24 mouse cellular contexts compared by ENCODE assay signal in genomic region chr10:62520911-62521310, GRCm38 (mm10). TPM values are rescaled to one million over a fixed set of nuclear protein-coding genes. Genes with fewer than 3 reads are reported as not detected.
DNase-seq lines count a peak whose midpoint lies in the region; ATAC-seq and TF ChIP-seq lines count a peak whose summit lies in the region.
"Had no signal": no experiment of that assay in that cellular context is flagged by ENCODE, and none has a peak within 500 bp of the region (broad histone marks: within the 10 kb centered on the region; RNA-seq: fewer than 3 reads in every experiment).

No protein-coding gene starts in this region.

- H3K9ac ChIP-seq in MEL (ENCODE audit: control insufficient read depth, low read depth, low read length, poor library complexity, severe bottlenecking): no peak overlapping the region
- H3K9ac ChIP-seq in liver, embryonic 15.5 days: no peak overlapping the region
- H3K9ac ChIP-seq: lung, embryonic 14.5 days; midbrain, embryonic 13.5 days; neural tube, embryonic 13.5 days had no signal

- H3K4me2 ChIP-seq in liver, embryonic 15.5 days: peak overlapping the region; percentile 35
- H3K4me2 ChIP-seq: lung, embryonic 14.5 days; midbrain, embryonic 13.5 days; neural tube, embryonic 13.5 days had no signal

- peak; percentile 62 for DNase-seq in MEL (ENCODE audit: low read depth, low spot score)
- peak; percentile 36 for DNase-seq in liver
- DNase-seq in retina, embryonic 14.5 days (ENCODE audit: low spot score): peak; percentile 23
- no peak for DNase-seq in kidney, postnatal 4 days
- DNase-seq in right cerebral cortex, postnatal 4 days: no peak
- DNase-seq in spleen, postnatal 4 days (ENCODE audit: low spot score in 2 of 2): no peak
- DNase-seq: adrenal gland, adult 8-10 months; cerebellum, adult 11 months; cerebellum, adult 9-10 months; cerebellum, postnatal 36 days; heart, postnatal 14 days; kidney, adult 18-20 months; kidney, postnatal 36 days; layer of hippocampus, postnatal 36 days; left cerebral cortex, postnatal 4 days; lung, embryonic 14.5 days; right cerebral cortex, postnatal 14 days had no signal

- peak overlapping the region; percentile 25 for H3K27ac ChIP-seq in MEL (ENCODE audit: control insufficient read depth, low read depth, low read length)
- peak overlapping the region; percentile 68 for H3K27ac ChIP-seq in liver, embryonic 15.5 days (replicated peaks)
- H3K27ac ChIP-seq: midbrain, embryonic 13.5 days; neural tube, embryonic 13.5 days had no signal

- H3K79me2 ChIP-seq in MEL (ENCODE audit: control insufficient read depth, insufficient read depth, low read length, poor library complexity): no peaks in the 10 kb centered on the region

- peaks cover 13 to 39% of the 10 kb centered on the region in 2 experiments for H3K4me1 ChIP-seq in MEL (ENCODE audit: control insufficient read depth in 1 of 2, insufficient read depth in 2 of 2, low read length in 2 of 2)
- peaks cover 35% of the 10 kb centered on the region for H3K4me1 ChIP-seq in liver, embryonic 15.5 days (replicated peaks)
- H3K4me1 ChIP-seq: midbrain, embryonic 13.5 days; neural tube, embryonic 13.5 days had no signal

- no peak for TF ChIP-seq RAD21 in MEL (IDR thresholded peaks at IDR 0.05; ENCODE audit: low read depth, low read length)

- peak overlapping the region in 1 of 2 experiments; percentile 16; a peak in 1 of 4 replicates for H3K4me3 ChIP-seq in MEL (ENCODE audit: control insufficient read depth in 1 of 2, insufficient read depth in 1 of 2, low read depth in 2 of 2, low read length in 2 of 2)
- no peak overlapping the region for H3K4me3 ChIP-seq in liver, embryonic 15.5 days (replicated peaks)
- H3K4me3 ChIP-seq: megakaryocyte, embryonic 14.5 days; midbrain, embryonic 13.5 days; neural tube, embryonic 13.5 days had no signal

- TF ChIP-seq POLR2A in MEL (IDR thresholded peaks at IDR 0.05; ENCODE audit: control insufficient read depth in 1 of 2, insufficient read depth in 1 of 2, low read depth in 1 of 2, low read length in 2 of 2, poor library complexity in 1 of 2): no peak

- no peak for TF ChIP-seq CTCF in MEL (IDR thresholded peaks at IDR 0.05 in 2 of 3, conservative IDR thresholded peaks at IDR 0.05 in 1 of 3; ENCODE audit: control insufficient read depth in 1 of 3, insufficient read depth in 1 of 3, low read depth in 2 of 3, low read length in 3 of 3, poor library complexity in 1 of 3, severe bottlenecking in 1 of 3)

- peak; percentile 84 for ATAC-seq in liver, embryonic 15.5 days (ENCODE audit: insufficient read depth)
- ATAC-seq: CD4-positive, CD25-positive, alpha-beta regulatory T cell, adult 4 months; forebrain, embryonic 14.5 days; hindbrain, embryonic 16.5 days; midbrain, embryonic 13.5 days had no signal

- WGBS in liver, embryonic 15.5 days (ENCODE audit: insufficient replicate concordance): 20% methylated on average over 2 of the region's 2 CpGs

- H3K36me3 ChIP-seq in MEL (ENCODE audit: control insufficient read depth in 1 of 2, insufficient read depth in 2 of 2, low read length in 2 of 2): peaks cover 0 to 28% of the 10 kb centered on the region in 2 experiments; a peak in 2 of 4 replicates
- no peaks in the 10 kb centered on the region for H3K36me3 ChIP-seq in liver, embryonic 15.5 days (replicated peaks)
- H3K36me3 ChIP-seq: midbrain, embryonic 13.5 days; neural tube, embryonic 13.5 days had no signal

- H3K9me3 ChIP-seq in MEL (replicated peaks; ENCODE audit: insufficient read depth, low read length): no peaks in the 10 kb centered on the region
- H3K9me3 ChIP-seq in liver, embryonic 15.5 days (replicated peaks): no peaks in the 10 kb centered on the region
- H3K9me3 ChIP-seq: megakaryocyte, embryonic 14.5 days; midbrain, embryonic 13.5 days; neural tube, embryonic 13.5 days had no signal

- peak; percentile 57 to 76; a peak in 3 of 4 replicates for TF ChIP-seq EP300 in MEL (IDR thresholded peaks at IDR 0.05; ENCODE audit: low read depth in 1 of 2, low read length in 2 of 2)

- H3K27me3 ChIP-seq in MEL (ENCODE audit: control insufficient read depth in 1 of 2, insufficient read depth in 2 of 2, low read length in 2 of 2): no peaks in the 10 kb centered on the region
- no peaks in the 10 kb centered on the region for H3K27me3 ChIP-seq in liver, embryonic 15.5 days
- H3K27me3 ChIP-seq: megakaryocyte, embryonic 14.5 days; midbrain, embryonic 13.5 days; neural tube, embryonic 13.5 days had no signal

TF ChIP-seq in MEL, 35 proteins besides CTCF, POLR2A, EP300 and RAD21:
- no peak for TF ChIP-seq MAX (IDR thresholded peaks at IDR 0.05; ENCODE audit: low read length)
- TF ChIP-seq RCOR1 (IDR thresholded peaks at IDR 0.05; ENCODE audit: low read depth, low read length): 0 out of 2 replicates have a peak, but pooled peaks have one; percentile 40
- peak; percentile 53 for TF ChIP-seq ETS1 (IDR thresholded peaks at IDR 0.05; ENCODE audit: low read depth, low read length)
- no peak for TF ChIP-seq MAFK (IDR thresholded peaks at IDR 0.05; ENCODE audit: borderline replicate concordance, low read depth, low read length)
- TF ChIP-seq ZKSCAN1 (IDR thresholded peaks at IDR 0.05; ENCODE audit: low read depth, low read length): no peak
- peak; percentile 53 for TF ChIP-seq TAL1 (IDR thresholded peaks at IDR 0.05; ENCODE audit: low read length)
- TF ChIP-seq CHD2 (IDR thresholded peaks at IDR 0.05; ENCODE audit: low read length): no peak
- TF ChIP-seq GATA1 (IDR thresholded peaks at IDR 0.05; ENCODE audit: low read depth, low read length): peak; percentile 87
- TF ChIP-seq TBP (IDR thresholded peaks at IDR 0.05; ENCODE audit: low read depth, low read length): no peak
- 0 out of 2 replicates have a peak, but pooled peaks have one; percentile 3 for TF ChIP-seq ZC3H11A (IDR thresholded peaks at IDR 0.05; ENCODE audit: low read depth, low read length)
- TF ChIP-seq MXI1 (IDR thresholded peaks at IDR 0.05; ENCODE audit: low read depth, low read length): 0 out of 2 replicates have a peak, but pooled peaks have one; percentile 10
- no peak for TF ChIP-seq NELFE (IDR thresholded peaks at IDR 0.05; ENCODE audit: low read depth, low read length)
- no peak for TF ChIP-seq MYB (IDR thresholded peaks at IDR 0.05; ENCODE audit: low read depth, low read length)
- TF ChIP-seq USF1 (IDR thresholded peaks at IDR 0.05; ENCODE audit: low read depth, low read length): no peak
- no peak for TF ChIP-seq SIN3A (IDR thresholded peaks at IDR 0.05; ENCODE audit: low read length)
- TF ChIP-seq ELF1 (IDR thresholded peaks at IDR 0.05; ENCODE audit: low read depth, low read length): no peak
- TF ChIP-seq ZNF384 (IDR thresholded peaks at IDR 0.05; ENCODE audit: low read depth, low read length): no peak
- TF ChIP-seq UBTF (IDR thresholded peaks at IDR 0.05; ENCODE audit: borderline replicate concordance, insufficient read depth, low read depth, low read length): no peak
- TF ChIP-seq KAT2A (conservative IDR thresholded peaks at IDR 0.05; ENCODE audit: low read depth, low read length): no peak
- no peak for TF ChIP-seq POLR2AphosphoS2 (IDR thresholded peaks at IDR 0.05; ENCODE audit: low read length)
- TF ChIP-seq ZMIZ1 (IDR thresholded peaks at IDR 0.05; ENCODE audit: low read depth, low read length): no peak
- peak; percentile 63 for TF ChIP-seq TCF12 (IDR thresholded peaks at IDR 0.05; ENCODE audit: low read depth, low read length)

RNA-seq across cellular contexts. Expression of gene Srgn, which starts 6.3 kb away (rescaled TPM):
- total RNA-seq in MEL (2012; rRNA removed): 217 and 236 TPM in 2 replicates
- polyA plus RNA-seq in MEL (2012; ENCODE audit: insufficient read depth in 1 of 2, insufficient read length in 2 of 2, low read depth in 1 of 2, low replicate concordance in 2 of 2, missing spikeins in 1 of 2): 100 to 1,000 TPM in 1 of 2 experiments, not detected in 1; 164 TPM
- 57.9 and 79.6 TPM in 2 replicates for polyA plus RNA-seq in liver, embryonic 15.5 days (2015; fragmentation: Nextera tagmentation; extraction: Ambion mirVana)

RNA-seq across cellular contexts. Expression of gene Vps26a, which starts 34.3 kb away (rescaled TPM):
- 34.2 and 43.6 TPM in 2 replicates for total RNA-seq in MEL (2012; rRNA removed)
- 10 to 100 TPM in 1 of 2 experiments, not detected in 1; 64.1 TPM for polyA plus RNA-seq in MEL (2012; ENCODE audit: insufficient read depth in 1 of 2, insufficient read length in 2 of 2, low read depth in 1 of 2, low replicate concordance in 2 of 2, missing spikeins in 1 of 2)
- 39.5 and 42.9 TPM in 2 replicates for polyA plus RNA-seq in liver, embryonic 15.5 days (2015; fragmentation: Nextera tagmentation; extraction: Ambion mirVana)

RNA-seq across cellular contexts. Expression of gene Kif1bp, which starts 57.3 kb away (rescaled TPM):
- 17.3 and 17.6 TPM in 2 replicates for total RNA-seq in MEL (2012; rRNA removed)
- 100 to 1,000 TPM in 1 of 2 experiments, 10 to 100 TPM in 1; 24.7 to 177 TPM for polyA plus RNA-seq in MEL (2012; ENCODE audit: insufficient read depth in 1 of 2, insufficient read length in 2 of 2, low read depth in 1 of 2, low replicate concordance in 2 of 2, missing spikeins in 1 of 2)
- 11.1 and 11.3 TPM in 2 replicates for polyA plus RNA-seq in liver, embryonic 15.5 days (2015; fragmentation: Nextera tagmentation; extraction: Ambion mirVana)

Comparison
In these comparisons a context has a peak if more than half of its experiments do, and no peak if none do; other contexts are left out.
1. DNase-seq: peak in MEL (single experiment), liver (single experiment) and retina, embryonic 14.5 days (single experiment); none in kidney, postnatal 4 days (0 of 2), right cerebral cortex, postnatal 4 days (single experiment) and spleen, postnatal 4 days (0 of 2).